Mouse (Mus musculus) kidney, embryonic 15.5 days (tissue): Measurements from ENCODE around the gene Rplp2. TPM values are rescaled to one million over a fixed set of nuclear protein-coding genes. Genes with fewer than 3 reads are reported as not detected.

Source experiments
- ATAC-seq: fragments of 200-750 bp; cut with Nextera tagmentation; replicated peaks from 2 replicates; pipeline ENCODE4 v1.8.0; 2017; ENCODE audit warnings: moderate TSS enrichment; ENCODE audit not compliant: low FRiP score
- H3K27ac ChIP-seq: fragments of 300-500 bp; sonication (generic); 2 replicates; pipeline ENCODE4 v1.5.1; 2015; ENCODE audit warnings: mild to moderate bottlenecking, inconsistent platforms
- H3K27me3 ChIP-seq: fragments of 300-500 bp; sonication (generic); 2 replicates; pipeline ENCODE4 v1.6.1; 2015; ENCODE audit warnings: inconsistent platforms
- H3K36me3 ChIP-seq: fragments of 300-500 bp; sonication (generic); 2 replicates; pipeline ENCODE4 v1.6.1; 2015; ENCODE audit warnings: inconsistent platforms
- H3K4me1 ChIP-seq: fragments of 300-500 bp; sonication (generic); 2 replicates; pipeline ENCODE4 v1.6.1; 2015; ENCODE audit warnings: inconsistent platforms
- H3K4me2 ChIP-seq: fragments of 300-500 bp; sonication (generic); 2 replicates; pipeline ENCODE4 v1.6.1; 2015; ENCODE audit warnings: moderate library complexity, mild to moderate bottlenecking, inconsistent platforms
- H3K4me3 ChIP-seq: fragments of 300-500 bp; sonication (generic); replicated peaks from 2 replicates; pipeline ENCODE4 v1.5.1; 2015; ENCODE audit warnings: mild to moderate bottlenecking, inconsistent platforms
- H3K9ac ChIP-seq: fragments of 300-500 bp; sonication (generic); 2 replicates; pipeline ENCODE4 v1.6.1; 2015; ENCODE audit warnings: mild to moderate bottlenecking, inconsistent platforms
- H3K9me3 ChIP-seq: fragments of 300-500 bp; sonication (generic); replicated peaks from 2 replicates; pipeline ENCODE4 v1.6.1; 2016; ENCODE audit warnings: inconsistent platforms
- WGBS: fragments of 180-500 bp; shearing (Covaris S2); methylation state at CpG from one replicate; pipeline ENCODE4 v1.1.7; 2015; ENCODE audit warnings: mixed read lengths; 5-methylcytosine and 5-hydroxymethylcytosine counted together
- polyA plus RNA-seq: library from polyadenylated mRNA; unstranded; fragments of >200 nt; fragmentation: Nextera tagmentation; extraction: Ambion mirVana; gene quantifications from 2 replicates; pipeline ENCODE4 v1.2.1, GENCODE M21; 2015

Gene Rplp2
- polyA plus RNA-seq, 1 experiment from 2014 or later, result 1,339 TPM

- H3K4me3 ChIP-seq, result peak overlapping the region; percentile 64
- peak; percentile 7 for ATAC-seq
- H3K9ac ChIP-seq, result peak overlapping the region; percentile 55
- H3K36me3 ChIP-seq, result 0 out of 2 replicates have a peak, but pooled peaks cover 4% of the 10 kb centered on the region
- 16% methylated on average over 11 of the region's 11 CpGs for WGBS
- peaks cover 44% of the 10 kb centered on the region for H3K4me1 ChIP-seq
- H3K27ac ChIP-seq, result no peak overlapping the region
- H3K9me3 ChIP-seq, result no peaks in the 10 kb centered on the region
- H3K27me3 ChIP-seq, result peaks cover 16% of the 10 kb centered on the region
- peak overlapping the region; percentile 99 for H3K4me2 ChIP-seq
Measured at GRCm38 (mm10) chr7:141482531-141483024, 35.4 kb downstream of the Rplp2 start.

- H3K4me1 ChIP-seq, result peaks cover 38% of the 10 kb centered on the region
- H3K4me2 ChIP-seq, result no peak overlapping the region
- ATAC-seq, result no peak
- H3K4me3 ChIP-seq, result no peak overlapping the region
- 82% methylated on average over 6 of the region's 6 CpGs for WGBS
- no peak overlapping the region for H3K9ac ChIP-seq
- peaks cover 16% of the 10 kb centered on the region for H3K27me3 ChIP-seq
- H3K27ac ChIP-seq, result no peak overlapping the region
- H3K9me3 ChIP-seq, result no peaks in the 10 kb centered on the region
- 0 out of 2 replicates have a peak, but pooled peaks cover 4% of the 10 kb centered on the region for H3K36me3 ChIP-seq
Measured at GRCm38 (mm10) chr7:141483114-141483653, 36.0 kb downstream of the Rplp2 start.

GRCm38 (mm10) chr7:141484186-141485120 is 37.3 kb downstream of the Rplp2 start:
- Histone ChIP-seq H3K27me3 (peaks cover 16% of the 10 kb centered on the region), H3K4me2 (no peak overlapping the region), H3K27ac (no peak overlapping the region), H3K9me3 (no peaks in the 10 kb centered on the region), H3K4me1 (peaks cover 33% of the 10 kb centered on the region), H3K9ac (no peak overlapping the region), H3K4me3 (no peak overlapping the region), H3K36me3 (0 out of 2 replicates have a peak, but pooled peaks cover 8% of the 10 kb centered on the region)
- WGBS, result 61% methylated on average over 5 of the region's 5 CpGs
- ATAC-seq, result no peak

GRCm38 (mm10) chr7:141485186-141485585 is 38.0 kb downstream of the Rplp2 start:
- Histone ChIP-seq H3K36me3 (peaks cover 15% of the 10 kb centered on the region; the same call in 1 of the 2 replicates), H3K9me3 (no peaks in the 10 kb centered on the region), H3K9ac (no peak overlapping the region), H3K27ac (no peak overlapping the region), H3K4me2 (no peak overlapping the region), H3K27me3 (peaks cover 16% of the 10 kb centered on the region), H3K4me1 (peaks cover 33% of the 10 kb centered on the region), H3K4me3 (no peak overlapping the region)
- ATAC-seq, result no peak
- WGBS, result 59% methylated on average over 2 of the region's 2 CpGs

GRCm38 (mm10) chr7:141485606-141486005 is 38.4 kb downstream of the Rplp2 start:
- H3K27ac ChIP-seq, result no peak overlapping the region
- no peak overlapping the region for H3K4me3 ChIP-seq
- no peaks in the 10 kb centered on the region for H3K9me3 ChIP-seq
- 88% methylated on average over 2 of the region's 2 CpGs for WGBS
- ATAC-seq, result no peak
- peaks cover 29% of the 10 kb centered on the region for H3K4me1 ChIP-seq
- peaks cover 15% of the 10 kb centered on the region; the same call in 1 of the 2 replicates for H3K36me3 ChIP-seq
- no peak overlapping the region for H3K9ac ChIP-seq
- H3K27me3 ChIP-seq, result peaks cover 16% of the 10 kb centered on the region
- H3K4me2 ChIP-seq, result no peak overlapping the region

- 73% methylated on average over 1 of the region's 1 CpGs for WGBS
- no peak for ATAC-seq
Measured at GRCm38 (mm10) chr7:141486239-141486638, 39.1 kb downstream of the Rplp2 start.

GRCm38 (mm10) chr7:141487141-141487540 is 40.0 kb downstream of the Rplp2 start:
- no peaks in the 10 kb centered on the region for H3K9me3 ChIP-seq
- no peak overlapping the region for H3K4me3 ChIP-seq
- WGBS, result 68% methylated on average over 7 of the region's 7 CpGs
- H3K27me3 ChIP-seq, result peaks cover 14% of the 10 kb centered on the region
- no peak overlapping the region for H3K9ac ChIP-seq
- no peak overlapping the region for H3K4me2 ChIP-seq
- peaks cover 28% of the 10 kb centered on the region for H3K36me3 ChIP-seq
- H3K27ac ChIP-seq, result no peak overlapping the region
- ATAC-seq, result no peak
- H3K4me1 ChIP-seq, result peaks cover 14% of the 10 kb centered on the region

More at GRCm38 (mm10) chr7:141486239-141486638, 39.1 kb downstream of the Rplp2 start:
- Histone ChIP-seq H3K4me3 (no peak overlapping the region), H3K27ac (no peak overlapping the region), H3K9ac (no peak overlapping the region), H3K36me3 (peaks cover 19% of the 10 kb centered on the region), H3K9me3 (no peaks in the 10 kb centered on the region), H3K27me3 (peaks cover 16% of the 10 kb centered on the region), H3K4me1 (peaks cover 23% of the 10 kb centered on the region), H3K4me2 (no peak overlapping the region)

GRCm38 (mm10) chr7:141491151-141491550 is 44.0 kb downstream of the Rplp2 start:
- no peaks in the 10 kb centered on the region for H3K9me3 ChIP-seq
- H3K27ac ChIP-seq, result no peak overlapping the region
- WGBS, result 86% methylated on average over 2 of the region's 2 CpGs
- no peak overlapping the region for H3K9ac ChIP-seq
- H3K4me3 ChIP-seq, result no peak overlapping the region
- H3K36me3 ChIP-seq, result peaks cover 60% of the 10 kb centered on the region
- no peak overlapping the region for H3K4me2 ChIP-seq
- no peaks in the 10 kb centered on the region for H3K27me3 ChIP-seq
- ATAC-seq, result no peak
- H3K4me1 ChIP-seq, result no peaks in the 10 kb centered on the region

- H3K4me1 ChIP-seq, result no peaks in the 10 kb centered on the region
- no peaks in the 10 kb centered on the region for H3K27me3 ChIP-seq
- H3K4me2 ChIP-seq, result no peak overlapping the region
- H3K9me3 ChIP-seq, result no peaks in the 10 kb centered on the region
- no peak overlapping the region for H3K9ac ChIP-seq
- WGBS, result 88% methylated on average over 5 of the region's 5 CpGs
- no peak overlapping the region for H3K4me3 ChIP-seq
- H3K27ac ChIP-seq, result no peak overlapping the region
- H3K36me3 ChIP-seq, result peaks cover 56% of the 10 kb centered on the region
- ATAC-seq, result no peak
Measured at GRCm38 (mm10) chr7:141492738-141493137, 45.6 kb downstream of the Rplp2 start.

- Histone ChIP-seq H3K36me3 (peaks cover 57% of the 10 kb centered on the region), H3K4me3 (no peak overlapping the region), H3K9me3 (no peaks in the 10 kb centered on the region), H3K27me3 (no peaks in the 10 kb centered on the region), H3K4me2 (no peak overlapping the region), H3K9ac (no peak overlapping the region), H3K4me1 (no peaks in the 10 kb centered on the region), H3K27ac (no peak overlapping the region)
- 90% methylated on average over 1 of the region's 1 CpGs for WGBS
- no peak for ATAC-seq
Measured at GRCm38 (mm10) chr7:141493729-141494128, 46.6 kb downstream of the Rplp2 start.

GRCm38 (mm10) chr7:141495379-141495778 is 48.2 kb downstream of the Rplp2 start:
- no peaks in the 10 kb centered on the region for H3K27me3 ChIP-seq
- no peak overlapping the region for H3K4me3 ChIP-seq
- H3K36me3 ChIP-seq, result peaks cover 53% of the 10 kb centered on the region
- no peak overlapping the region for H3K4me2 ChIP-seq
- H3K4me1 ChIP-seq, result no peaks in the 10 kb centered on the region
- 84% methylated on average over 2 of the region's 2 CpGs for WGBS
- H3K9me3 ChIP-seq, result no peaks in the 10 kb centered on the region
- no peak overlapping the region for H3K27ac ChIP-seq
- H3K9ac ChIP-seq, result no peak overlapping the region
- no peak for ATAC-seq

GRCm38 (mm10) chr7:141495940-141496339 is 48.8 kb downstream of the Rplp2 start:
- Histone ChIP-seq H3K4me2 (no peak overlapping the region), H3K27ac (no peak overlapping the region), H3K9me3 (no peaks in the 10 kb centered on the region), H3K9ac (no peak overlapping the region), H3K4me1 (no peaks in the 10 kb centered on the region), H3K36me3 (peaks cover 56% of the 10 kb centered on the region), H3K4me3 (no peak overlapping the region), H3K27me3 (no peaks in the 10 kb centered on the region)
- WGBS, result 79% methylated on average over 4 of the region's 4 CpGs
- ATAC-seq, result no peak
